ENCODE assay signal across 17 mouse cellular contexts in the genomic region with DNA sequence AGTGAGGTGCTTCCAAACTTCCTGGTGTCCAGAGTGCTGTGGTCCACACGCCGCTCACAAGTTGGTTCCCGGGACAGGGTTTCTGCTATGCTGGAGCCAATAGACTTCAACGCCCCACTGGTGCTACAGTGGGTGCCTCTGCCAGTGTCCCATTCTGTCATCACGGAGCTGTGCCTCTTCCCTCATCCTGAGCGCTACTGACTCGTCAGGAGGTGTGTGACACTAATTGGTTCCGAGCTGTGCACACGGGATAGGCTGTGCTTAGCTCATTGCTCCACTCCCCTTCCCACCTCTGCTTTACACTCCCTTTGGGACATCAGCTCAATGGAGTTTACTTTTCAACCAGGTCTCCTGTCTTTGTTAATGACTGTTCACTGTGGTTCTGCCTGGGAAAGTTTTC.
A peak's percentile ranks its signal among the peaks of the same experiment; 100 is the strongest.
DNase-seq lines count a peak whose midpoint lies in the region; ATAC-seq lines count a peak whose summit lies in the region.
"Had no signal": no experiment of that assay in that cellular context is flagged by ENCODE, and none has a peak within 500 bp of the region (broad histone marks: within the 10 kb centered on the region; RNA-seq: fewer than 3 reads in every experiment).

No protein-coding gene starts in this region.

- peak; percentile 20 to 31 for DNase-seq in cerebellum, postnatal 14 days
- DNase-seq in cerebellum, adult 11-12 months = no peak
- no peak for DNase-seq in kidney, postnatal 36 days
- DNase-seq in Muller cell, postnatal 12 days (ENCODE audit: inconsistent ontology term) = peak; percentile 27
- no peak for DNase-seq in layer of hippocampus, postnatal 10 days (ENCODE audit: low spot score in 2 of 2)
- DNase-seq in left cerebral cortex, postnatal 10 days (ENCODE audit: extremely low spot score in 1 of 2, low spot score in 2 of 2) = no peak
- DNase-seq: adrenal gland, postnatal 14 days; cerebellum, postnatal 36 days; gastrocnemius, postnatal 25 days; kidney, adult 2 months; liver, embryonic 13.5 days; thymus, postnatal 36 days had no signal

- H3K4me3 ChIP-seq in kidney, embryonic 15.5 days (replicated peaks) = no peak overlapping the region
- H3K4me3 ChIP-seq in hindbrain, embryonic 13.5 days = no peak overlapping the region
- H3K4me3 ChIP-seq: embryonic facial prominence, embryonic 13.5 days; heart, embryonic 13.5 days; liver, embryonic 13.5 days had no signal

- peak; percentile 85 for ATAC-seq in kidney, embryonic 15.5 days (replicated peaks; ENCODE audit: low FRiP score)
- ATAC-seq in hindbrain, embryonic 13.5 days (ENCODE audit: low FRiP score) = peak; percentile 27; the same call in 1 of the 2 replicates

- H3K4me1 ChIP-seq in kidney, embryonic 15.5 days = no peaks in the 10 kb centered on the region
- H3K4me1 ChIP-seq in hindbrain, embryonic 13.5 days (replicated peaks) = peaks cover 19% of the 10 kb centered on the region; the same call in 1 of the 2 replicates
- H3K4me1 ChIP-seq: embryonic facial prominence, embryonic 13.5 days; liver, embryonic 13.5 days had no signal

- intact Hi-C loops in left cerebral cortex, postnatal 10 days (cut with DNase I) = loop anchor here (5.0 kb wide), 1 partner anchor 288 kb away; no protein-coding TSS in a partner anchor

- no peaks in the 10 kb centered on the region for H3K27me3 ChIP-seq in kidney, embryonic 15.5 days
- H3K27me3 ChIP-seq in hindbrain, embryonic 13.5 days = no peaks in the 10 kb centered on the region
- H3K27me3 ChIP-seq: CH12.LX; heart, embryonic 13.5 days; liver, embryonic 13.5 days had no signal

- H3K36me3 ChIP-seq in kidney, embryonic 15.5 days = no peaks in the 10 kb centered on the region
- H3K36me3 ChIP-seq in hindbrain, embryonic 13.5 days = no peaks in the 10 kb centered on the region
- H3K36me3 ChIP-seq: embryonic facial prominence, embryonic 13.5 days; heart, embryonic 13.5 days; liver, embryonic 13.5 days had no signal

- H3K4me2 ChIP-seq in kidney, embryonic 15.5 days = no peak overlapping the region
- no peak overlapping the region for H3K4me2 ChIP-seq in hindbrain, embryonic 13.5 days
- H3K4me2 ChIP-seq: embryonic facial prominence, embryonic 13.5 days; heart, embryonic 13.5 days; liver, embryonic 13.5 days had no signal

- 55% methylated on average over 9 of the region's 9 CpGs for WGBS in kidney, embryonic 15.5 days
- 65% methylated on average over 9 of the region's 9 CpGs for WGBS in hindbrain, embryonic 13.5 days

- H3K9ac ChIP-seq in kidney, embryonic 15.5 days = no peak overlapping the region
- no peak overlapping the region for H3K9ac ChIP-seq in hindbrain, embryonic 13.5 days
- H3K9ac ChIP-seq: embryonic facial prominence, embryonic 13.5 days; heart, embryonic 13.5 days; liver, embryonic 13.5 days had no signal

- H3K27ac ChIP-seq in kidney, embryonic 15.5 days = no peak overlapping the region
- H3K27ac ChIP-seq in hindbrain, embryonic 13.5 days = no peak overlapping the region
- H3K27ac ChIP-seq: embryonic facial prominence, embryonic 13.5 days; heart, embryonic 13.5 days; liver, embryonic 13.5 days had no signal

- no peaks in the 10 kb centered on the region for H3K9me3 ChIP-seq in kidney, embryonic 15.5 days (replicated peaks)
- no peaks in the 10 kb centered on the region for H3K9me3 ChIP-seq in hindbrain, embryonic 13.5 days
- H3K9me3 ChIP-seq: embryonic facial prominence, embryonic 13.5 days; heart, embryonic 13.5 days; liver, embryonic 13.5 days had no signal

Comparison
In these comparisons a context has a peak if more than half of its experiments do, and no peak if none do; other contexts are left out.
1. DNase-seq: peak in cerebellum, postnatal 14 days (2 of 2) and Muller cell, postnatal 12 days (single experiment); none in cerebellum, adult 11-12 months (single experiment), kidney, postnatal 36 days (0 of 2), layer of hippocampus, postnatal 10 days (0 of 2) and left cerebral cortex, postnatal 10 days (0 of 2).